In the genomic region with DNA sequence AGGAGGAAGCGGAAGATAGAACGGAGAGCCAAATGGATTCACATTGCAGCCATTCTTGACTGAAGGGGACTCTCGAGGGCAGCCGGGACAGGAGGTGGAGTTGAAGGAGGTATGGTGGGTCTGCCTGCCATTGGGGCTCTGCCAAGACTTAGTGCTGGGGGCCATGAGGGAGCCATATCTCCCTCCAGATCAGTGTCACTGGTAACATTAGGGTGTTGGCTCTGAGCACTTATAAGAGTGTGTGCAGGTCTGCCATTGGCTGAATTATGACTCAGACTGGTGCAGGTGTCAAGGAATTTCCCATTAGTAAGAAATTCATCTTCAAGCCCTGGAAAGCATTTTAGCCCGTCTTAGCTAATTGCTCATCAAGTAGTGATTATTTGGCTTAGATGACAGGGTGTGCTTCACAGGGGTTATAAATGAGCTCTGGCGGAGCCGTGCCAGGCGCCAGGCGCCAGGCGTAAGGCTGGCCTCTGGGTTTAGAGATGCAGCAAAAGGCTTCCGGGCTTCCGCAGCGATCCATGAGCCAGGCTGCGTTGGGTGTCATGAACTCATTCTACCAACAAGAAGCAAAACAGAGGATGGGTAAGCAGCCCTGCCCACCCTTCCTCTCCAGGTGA, we compare ENCODE assay signal across 30 mouse cellular contexts.
DNase-seq lines count a peak whose midpoint lies in the region; ATAC-seq and TF ChIP-seq lines count a peak whose summit lies in the region.
"Had no signal": no experiment of that assay in that cellular context is flagged by ENCODE, and none has a peak within 500 bp of the region (broad histone marks: within the 10 kb centered on the region; RNA-seq: fewer than 3 reads in every experiment).

No protein-coding gene starts in this region.

- H3K36me3 ChIP-seq in hindbrain, embryonic 14.5 days (replicated peaks; ENCODE audit: control insufficient read depth, insufficient read depth) = 0 out of 2 replicates have a peak, but pooled peaks cover 3% of the 10 kb centered on the region
- H3K36me3 ChIP-seq in hindbrain, embryonic 10.5 days = no peaks in the 10 kb centered on the region
- H3K36me3 ChIP-seq in neural tube, embryonic 13.5 days = no peaks in the 10 kb centered on the region
- 0 out of 2 replicates have a peak, but pooled peaks cover 5% of the 10 kb centered on the region for H3K36me3 ChIP-seq in forebrain, postnatal 0 days (ENCODE audit: insufficient read depth)
- H3K36me3 ChIP-seq: embryonic facial prominence, embryonic 12.5 days; limb, embryonic 13.5 days; lung, embryonic 15.5 days had no signal

- no peak for DNase-seq in hindbrain, embryonic 14.5 days (ENCODE audit: low spot score)
- DNase-seq in hindbrain, embryonic 10.5 days (ENCODE audit: low spot score) = no peak
- no peak for DNase-seq in neural tube, embryonic 10.5 days (ENCODE audit: extremely low spot score, low spot score)
- DNase-seq in forebrain, postnatal 0 days = no peak
- DNase-seq in adrenal gland, adult 18-20 months (ENCODE audit: low spot score in 2 of 2) = no peak
- no peak for DNase-seq in lung, postnatal 14 days
- DNase-seq: adrenal gland, adult 2 months; adrenal gland, postnatal 36 days; B cell, adult 2 months; cerebellum, adult 11 months; cerebellum, adult 9-10 months; cerebellum, postnatal 36 days; embryo, embryonic 11 days; gastrocnemius, postnatal 14 days; heart, postnatal 14 days; kidney, adult 8-10 months; kidney, postnatal 4 days; layer of hippocampus, adult 9-11 months; lung, postnatal 36 days; right cerebral cortex, postnatal 4 days; thymus, adult 2 months; thymus, postnatal 4 days had no signal

- no peak for TF ChIP-seq CTCF in forebrain, postnatal 0 days (IDR thresholded peaks at IDR 0.05; ENCODE audit: low read depth)

- ATAC-seq in hindbrain, embryonic 14.5 days (ENCODE audit: low FRiP score) = peak; percentile 62; the same call in 1 of the 2 replicates
- ATAC-seq in neural tube, embryonic 13.5 days (ENCODE audit: low read depth) = peak; percentile 65; the same call in 1 of the 2 replicates
- ATAC-seq in forebrain, postnatal 0 days = peak; percentile 50; the same call in 1 of the 2 replicates
- ATAC-seq: intestine, embryonic 16.5 days had no signal

- H3K4me3 ChIP-seq in hindbrain, embryonic 14.5 days (replicated peaks; ENCODE audit: low read length) = no peak overlapping the region
- no peak overlapping the region for H3K4me3 ChIP-seq in hindbrain, embryonic 10.5 days
- no peak overlapping the region for H3K4me3 ChIP-seq in neural tube, embryonic 13.5 days
- H3K4me3 ChIP-seq in forebrain, postnatal 0 days (ENCODE audit: low read depth, low read length) = no peak overlapping the region
- H3K4me3 ChIP-seq: embryonic facial prominence, embryonic 12.5 days; limb, embryonic 13.5 days; lung, embryonic 15.5 days had no signal

- no peak overlapping the region for H3K4me2 ChIP-seq in hindbrain, embryonic 14.5 days (replicated peaks)
- no peak overlapping the region for H3K4me2 ChIP-seq in neural tube, embryonic 13.5 days
- no peak overlapping the region for H3K4me2 ChIP-seq in forebrain, postnatal 0 days (ENCODE audit: low read depth)
- H3K4me2 ChIP-seq: embryonic facial prominence, embryonic 12.5 days; limb, embryonic 13.5 days; liver, embryonic 11.5 days; lung, embryonic 15.5 days; midbrain, embryonic 11.5 days had no signal

- H3K27me3 ChIP-seq in hindbrain, embryonic 14.5 days (ENCODE audit: control insufficient read depth, insufficient read depth, low read length) = no peaks in the 10 kb centered on the region
- H3K27me3 ChIP-seq in hindbrain, embryonic 10.5 days (ENCODE audit: insufficient read depth, poor library complexity, severe bottlenecking) = no peaks in the 10 kb centered on the region
- no peaks in the 10 kb centered on the region for H3K27me3 ChIP-seq in neural tube, embryonic 13.5 days
- no peaks in the 10 kb centered on the region for H3K27me3 ChIP-seq in forebrain, postnatal 0 days (ENCODE audit: insufficient read depth, low read length)
- H3K27me3 ChIP-seq: embryonic facial prominence, embryonic 12.5 days; limb, embryonic 13.5 days; lung, embryonic 15.5 days had no signal

- no peak overlapping the region for H3K27ac ChIP-seq in hindbrain, embryonic 14.5 days
- no peak overlapping the region for H3K27ac ChIP-seq in hindbrain, embryonic 10.5 days
- H3K27ac ChIP-seq in neural tube, embryonic 13.5 days (replicated peaks) = peak overlapping the region; percentile 42; the same call in 1 of the 2 replicates
- no peak overlapping the region for H3K27ac ChIP-seq in forebrain, postnatal 0 days (ENCODE audit: low read depth, low read length)
- H3K27ac ChIP-seq: embryonic facial prominence, embryonic 12.5 days; kidney, postnatal 0 days; limb, embryonic 13.5 days; lung, embryonic 15.5 days had no signal

- 72% methylated on average over 14 of the region's 14 CpGs for WGBS in hindbrain, embryonic 14.5 days
- 93% methylated on average over 14 of the region's 14 CpGs for WGBS in hindbrain, embryonic 10.5 days
- WGBS in neural tube, embryonic 13.5 days = 83% methylated on average over 14 of the region's 14 CpGs
- 67% methylated on average over 14 of the region's 14 CpGs for whole genome bisulfite sequencing in forebrain, postnatal 0 days

- H3K4me1 ChIP-seq in hindbrain, embryonic 14.5 days (replicated peaks; ENCODE audit: control insufficient read depth, insufficient read depth, low read length) = no peaks in the 10 kb centered on the region
- H3K4me1 ChIP-seq in hindbrain, embryonic 10.5 days (replicated peaks) = no peaks in the 10 kb centered on the region
- H3K4me1 ChIP-seq in neural tube, embryonic 13.5 days (replicated peaks) = no peaks in the 10 kb centered on the region
- H3K4me1 ChIP-seq in forebrain, postnatal 0 days (ENCODE audit: insufficient read depth) = no peaks in the 10 kb centered on the region
- H3K4me1 ChIP-seq: embryonic facial prominence, embryonic 12.5 days; limb, embryonic 13.5 days; lung, embryonic 15.5 days had no signal

- H3K9ac ChIP-seq in hindbrain, embryonic 14.5 days = no peak overlapping the region
- H3K9ac ChIP-seq in neural tube, embryonic 13.5 days = no peak overlapping the region
- no peak overlapping the region for H3K9ac ChIP-seq in forebrain, postnatal 0 days
- H3K9ac ChIP-seq: embryonic facial prominence, embryonic 12.5 days; limb, embryonic 13.5 days; lung, embryonic 15.5 days had no signal

- no peaks in the 10 kb centered on the region for H3K9me3 ChIP-seq in hindbrain, embryonic 14.5 days (ENCODE audit: control insufficient read depth, low read length)
- H3K9me3 ChIP-seq in hindbrain, embryonic 10.5 days = no peaks in the 10 kb centered on the region
- H3K9me3 ChIP-seq in neural tube, embryonic 13.5 days = no peaks in the 10 kb centered on the region
- no peaks in the 10 kb centered on the region for H3K9me3 ChIP-seq in forebrain, postnatal 0 days (ENCODE audit: low read length)
- H3K9me3 ChIP-seq: embryonic facial prominence, embryonic 12.5 days; limb, embryonic 13.5 days; lung, embryonic 15.5 days had no signal
